In the genomic region with DNA sequence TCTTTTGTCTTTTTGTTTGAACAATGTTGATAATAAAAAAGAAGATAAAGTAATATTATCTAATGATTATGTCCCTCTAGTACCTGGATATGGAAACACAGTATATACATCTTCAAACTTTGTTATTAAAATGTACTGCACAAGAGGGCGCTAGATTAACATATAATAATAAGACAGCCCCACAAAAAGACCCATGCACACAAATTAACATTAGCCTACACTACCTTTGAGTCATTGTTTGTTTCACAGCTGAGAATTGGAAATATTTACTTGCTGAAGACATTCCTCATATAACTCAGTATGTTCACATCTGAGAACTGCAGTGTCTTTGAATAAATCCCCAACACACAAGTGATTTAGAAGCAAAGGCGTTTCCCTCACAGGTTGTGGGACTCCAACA, we compare ENCODE assay signal across 9 mouse cellular contexts. TPM values are rescaled to one million over a fixed set of nuclear protein-coding genes. Genes with fewer than 3 reads are reported as not detected.
A peak's percentile ranks its signal among the peaks of the same experiment; 100 is the strongest.
DNase-seq lines count a peak whose midpoint lies in the region; ATAC-seq and TF ChIP-seq lines count a peak whose summit lies in the region.
"Had no signal": no experiment of that assay in that cellular context is flagged by ENCODE, and none has a peak within 500 bp of the region (broad histone marks: within the 10 kb centered on the region; RNA-seq: fewer than 3 reads in every experiment).

No protein-coding gene starts in this region.

- no peak for TF ChIP-seq POLR2A in MEL (IDR thresholded peaks at IDR 0.05; ENCODE audit: control insufficient read depth in 1 of 2, insufficient read depth in 1 of 2, low read depth in 1 of 2, low read length in 2 of 2, poor library complexity in 1 of 2)

- peak; percentile 99 for TF ChIP-seq RAD21 in MEL (IDR thresholded peaks at IDR 0.05; ENCODE audit: low read depth, low read length)

- no peaks in the 10 kb centered on the region for H3K79me2 ChIP-seq in MEL (ENCODE audit: control insufficient read depth, insufficient read depth, low read length, poor library complexity)

- TF ChIP-seq EP300 in MEL (IDR thresholded peaks at IDR 0.05; ENCODE audit: low read depth in 1 of 2, low read length in 2 of 2) = no peak

- H3K4me1 ChIP-seq in MEL (ENCODE audit: control insufficient read depth in 1 of 2, insufficient read depth in 2 of 2, low read length in 2 of 2) = no peaks in the 10 kb centered on the region
- H3K4me1 ChIP-seq in midbrain, embryonic 15.5 days = peaks cover 4% of the 10 kb centered on the region; the same call in 1 of the 2 replicates
- 0 out of 2 replicates have a peak, but pooled peaks cover 2% of the 10 kb centered on the region for H3K4me1 ChIP-seq in intestine, embryonic 16.5 days (ENCODE audit: control insufficient read depth, insufficient read depth, low read length)

- WGBS in midbrain, embryonic 15.5 days = 48% methylated on average over 2 of the region's 2 CpGs
- WGBS in intestine, embryonic 16.5 days = 44% methylated on average over 2 of the region's 2 CpGs

- H3K36me3 ChIP-seq in MEL (ENCODE audit: control insufficient read depth in 1 of 2, insufficient read depth in 2 of 2, low read length in 2 of 2) = no peaks in the 10 kb centered on the region
- no peaks in the 10 kb centered on the region for H3K36me3 ChIP-seq in midbrain, embryonic 15.5 days (replicated peaks)
- no peaks in the 10 kb centered on the region for H3K36me3 ChIP-seq in intestine, embryonic 16.5 days (ENCODE audit: control insufficient read depth, insufficient read depth, low read length)
- H3K36me3 ChIP-seq: lung, embryonic 15.5 days had no signal

- no peak overlapping the region for H3K9ac ChIP-seq in MEL (ENCODE audit: control insufficient read depth, low read depth, low read length, poor library complexity, severe bottlenecking)
- no peak overlapping the region for H3K9ac ChIP-seq in midbrain, embryonic 15.5 days
- H3K9ac ChIP-seq in intestine, embryonic 16.5 days (ENCODE audit: low read depth, low read length) = no peak overlapping the region
- H3K9ac ChIP-seq: lung, embryonic 15.5 days had no signal

- H3K9me3 ChIP-seq in MEL (replicated peaks; ENCODE audit: insufficient read depth, low read length) = no peaks in the 10 kb centered on the region
- H3K9me3 ChIP-seq in midbrain, embryonic 15.5 days = no peaks in the 10 kb centered on the region
- no peaks in the 10 kb centered on the region for H3K9me3 ChIP-seq in intestine, embryonic 16.5 days (ENCODE audit: control insufficient read depth, low read length)
- H3K9me3 ChIP-seq: lung, embryonic 15.5 days had no signal

- no peak overlapping the region for H3K27ac ChIP-seq in MEL (ENCODE audit: control insufficient read depth, low read depth, low read length)
- H3K27ac ChIP-seq in midbrain, embryonic 15.5 days = no peak overlapping the region
- H3K27ac ChIP-seq in intestine, embryonic 16.5 days (ENCODE audit: low read length) = no peak overlapping the region
- H3K27ac ChIP-seq: lung, embryonic 15.5 days had no signal

- no peak overlapping the region for H3K4me3 ChIP-seq in MEL (ENCODE audit: control insufficient read depth in 1 of 2, insufficient read depth in 1 of 2, low read depth in 2 of 2, low read length in 2 of 2)
- no peak overlapping the region for H3K4me3 ChIP-seq in midbrain, embryonic 15.5 days
- no peak overlapping the region for H3K4me3 ChIP-seq in intestine, embryonic 16.5 days (ENCODE audit: low read length)
- H3K4me3 ChIP-seq: lung, embryonic 15.5 days had no signal

- TF ChIP-seq CTCF in MEL (IDR thresholded peaks at IDR 0.05 in 2 of 3, conservative IDR thresholded peaks at IDR 0.05 in 1 of 3; ENCODE audit: control insufficient read depth in 1 of 3, insufficient read depth in 1 of 3, low read depth in 2 of 3, low read length in 3 of 3, poor library complexity in 1 of 3, severe bottlenecking in 1 of 3) = peak; percentile 19 to 85 (median 22); a peak in 3 of 6 replicates

- ATAC-seq in common myeloid progenitor, adult 5-6 weeks (replicated peaks; ENCODE audit: low read depth, poor library complexity, severe bottlenecking) = 0 out of 2 replicates have a peak, but pooled peaks have one; percentile 50
- ATAC-seq in midbrain, embryonic 15.5 days (replicated peaks) = peak; percentile 61; the same call in 1 of the 2 replicates
- no peak; the same call in 1 of the 2 replicates for ATAC-seq in intestine, embryonic 16.5 days

- peak; percentile 82 for DNase-seq in layer of hippocampus, adult 9-10 months (ENCODE audit: low spot score)
- no peak for DNase-seq in layer of hippocampus, postnatal 36 days
- peak; percentile 64 for DNase-seq in MEL (ENCODE audit: low read depth, low spot score)
- no peak for DNase-seq in kidney, postnatal 4 days

- no peak overlapping the region for H3K4me2 ChIP-seq in midbrain, embryonic 15.5 days
- H3K4me2 ChIP-seq in intestine, embryonic 16.5 days (ENCODE audit: low read depth, low read length) = no peak overlapping the region
- H3K4me2 ChIP-seq: lung, embryonic 15.5 days had no signal

- H3K27me3 ChIP-seq in MEL (ENCODE audit: control insufficient read depth in 1 of 2, insufficient read depth in 2 of 2, low read length in 2 of 2) = no peaks in the 10 kb centered on the region; a peak in 1 of 4 replicates
- no peaks in the 10 kb centered on the region for H3K27me3 ChIP-seq in midbrain, embryonic 15.5 days (replicated peaks)
- no peaks in the 10 kb centered on the region for H3K27me3 ChIP-seq in intestine, embryonic 16.5 days (replicated peaks; ENCODE audit: control insufficient read depth, insufficient read depth, low read length)

TF ChIP-seq in MEL, 35 proteins besides CTCF, POLR2A, EP300 and RAD21:
- TF ChIP-seq ZMIZ1 (IDR thresholded peaks at IDR 0.05; ENCODE audit: low read depth, low read length) = no peak
- TF ChIP-seq ZC3H11A (IDR thresholded peaks at IDR 0.05; ENCODE audit: low read depth, low read length) = peak; percentile 96
- no peak for TF ChIP-seq USF1 (IDR thresholded peaks at IDR 0.05; ENCODE audit: low read depth, low read length)
- TF ChIP-seq GATA1 (IDR thresholded peaks at IDR 0.05; ENCODE audit: low read depth, low read length) = no peak
- TF ChIP-seq SMC3 (IDR thresholded peaks at IDR 0.05; ENCODE audit: low read depth, low read length) = peak; percentile 95
- TF ChIP-seq POLR2AphosphoS5 (IDR thresholded peaks at IDR 0.05; ENCODE audit: borderline replicate concordance, low read depth, low read length) = no peak
TF ChIP-seq in MEL: peak in this region for 2.

RNA-seq across cellular contexts. Expression of gene Arg1, which starts 33.8 kb away (rescaled TPM):
- total RNA-seq in layer of hippocampus, postnatal 36 days (2021) = not detected
- total RNA-seq in MEL (2012; rRNA removed) = not detected in 2 replicates
- under 1 TPM in 1 of 2 experiments, not detected in 1; 0.26 TPM for polyA plus RNA-seq in MEL (2012; ENCODE audit: insufficient read depth in 1 of 2, insufficient read length in 2 of 2, low read depth in 1 of 2, low replicate concordance in 2 of 2, missing spikeins in 1 of 2)
- total RNA-seq in common myeloid progenitor, adult 5-6 weeks (2017) = not detected in 2 replicates
- 0.83 and 1.1 TPM in 2 replicates for polyA plus RNA-seq in midbrain, embryonic 15.5 days (2015; fragmentation: Nextera tagmentation; extraction: Ambion mirVana)
- polyA plus RNA-seq in intestine, embryonic 16.5 days (2015; fragmentation: Nextera tagmentation; extraction: Ambion mirVana) = 4.9 and 5.9 TPM in 2 replicates
- total RNA-seq: heart, postnatal 10 days had no signal

Comparison
In these comparisons a context has a peak if more than half of its experiments do, and no peak if none do; other contexts are left out.
1. DNase-seq: peak in layer of hippocampus, adult 9-10 months (single experiment) and MEL (single experiment); none in layer of hippocampus, postnatal 36 days (0 of 2) and kidney, postnatal 4 days (0 of 2).